Mouse (Mus musculus): ENCODE measurements at regions not wholly inside any gene's neighbourhood (a gene's known extent, or its start where the extent isn't known, plus 50 kb on each side); places are given as distances from the start of the nearest gene placed in this dataset.

DNA sequence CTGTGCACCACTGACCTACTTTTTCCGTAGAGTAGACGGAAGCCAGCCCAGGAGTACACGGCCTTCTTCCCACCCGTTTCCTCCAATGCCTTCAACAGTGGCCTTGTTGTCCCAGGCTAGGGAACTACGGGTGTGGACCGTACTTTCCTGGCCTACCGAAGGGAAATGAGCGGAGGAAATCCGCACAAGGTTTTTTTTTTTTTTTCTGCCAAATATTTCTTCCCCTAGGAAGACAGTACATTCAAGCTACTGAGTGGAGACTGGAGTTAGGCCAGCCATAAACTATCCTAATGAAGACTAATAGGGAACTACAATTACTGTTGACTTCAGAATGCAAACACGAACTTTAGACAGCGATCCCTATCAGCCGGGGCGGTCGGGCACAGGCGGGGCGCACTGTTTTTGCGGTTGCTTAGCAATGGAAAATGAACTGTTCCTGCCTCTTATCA, 177.3 kb downstream of the Ttc8 start:
- DNase-seq: no peak

DNA sequence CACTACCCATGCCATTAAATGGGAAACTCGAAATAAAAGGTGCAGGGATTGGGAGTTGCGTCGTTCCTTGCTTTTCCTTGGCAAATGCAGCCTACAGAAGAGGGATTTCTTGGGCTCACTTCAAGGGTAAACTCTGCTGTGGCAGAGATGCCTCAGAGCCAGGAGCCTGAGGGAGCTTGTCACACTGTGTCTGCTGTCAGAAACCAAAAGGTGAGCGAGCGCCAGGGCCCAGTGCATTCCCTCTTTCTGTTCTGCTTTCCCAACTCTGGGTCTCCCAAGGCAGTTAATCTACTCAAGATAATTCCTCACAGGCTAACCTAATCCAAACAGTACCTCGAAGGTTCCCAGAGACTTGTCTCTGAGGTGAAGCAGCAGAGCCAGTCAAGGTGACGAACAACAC, 179.5 kb downstream of the Ttc8 start:
- no peak for DNase-seq

DNA sequence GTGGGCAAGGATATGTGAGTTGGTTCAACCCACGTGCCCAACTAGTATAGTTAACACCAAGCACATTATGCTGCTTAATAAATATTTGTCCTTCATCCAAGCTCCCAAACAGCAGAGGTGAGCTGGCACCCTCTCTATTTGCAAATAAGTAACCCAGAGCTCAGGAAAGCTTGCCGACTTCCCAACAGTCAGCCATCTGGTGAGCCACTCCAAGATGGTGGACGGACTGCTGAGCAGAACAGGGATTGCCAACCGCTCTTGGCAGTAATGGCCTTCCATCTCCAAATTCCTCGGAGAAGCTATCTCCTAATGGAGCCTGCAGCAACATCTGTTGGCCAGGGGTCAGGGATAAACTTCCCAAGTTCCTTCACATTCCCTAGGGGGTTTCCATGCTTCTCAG, 188.2 kb downstream of the Ttc8 start:
- no peak for DNase-seq

DNA sequence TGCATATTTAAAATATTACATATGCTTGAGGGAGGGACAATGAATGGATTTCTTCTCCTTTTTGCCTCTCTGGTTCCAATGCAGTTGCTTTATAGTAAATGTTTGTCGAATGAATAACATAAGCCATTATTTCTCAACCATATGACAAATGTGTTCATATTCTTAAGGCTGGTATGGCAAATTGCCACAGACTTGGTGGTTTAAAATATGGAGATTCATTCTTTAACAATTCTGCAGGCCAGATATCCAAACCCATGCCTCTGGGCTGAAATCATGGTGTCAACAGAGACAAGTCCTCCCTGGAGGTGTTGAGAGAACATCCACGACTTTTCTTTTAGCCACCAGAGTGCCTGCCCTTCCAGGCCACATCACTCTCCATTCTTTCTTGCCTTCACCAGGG, 193.4 kb downstream of the Ttc8 start:
- DNase-seq: no peak

DNA sequence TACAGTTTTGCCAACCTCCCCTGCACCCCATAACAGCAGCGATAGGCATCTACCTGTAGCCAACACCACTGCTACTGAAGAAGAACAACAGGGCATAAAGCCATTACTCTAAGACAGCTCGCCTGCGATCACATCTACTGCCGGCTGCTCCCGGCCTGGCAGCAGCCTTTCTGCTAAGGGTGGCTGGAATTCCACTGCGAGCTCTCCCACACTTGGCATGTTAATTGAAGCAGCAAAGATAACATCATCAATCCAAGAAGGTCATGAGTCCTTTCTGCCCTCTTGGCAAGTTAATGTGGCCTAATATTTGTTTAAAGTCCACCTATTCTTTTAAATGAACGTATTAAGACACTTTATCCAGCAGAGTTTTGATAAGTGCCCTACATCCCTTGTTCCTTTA, 196.1 kb downstream of the Ttc8 start:
- DNase-seq: no peak

DNA sequence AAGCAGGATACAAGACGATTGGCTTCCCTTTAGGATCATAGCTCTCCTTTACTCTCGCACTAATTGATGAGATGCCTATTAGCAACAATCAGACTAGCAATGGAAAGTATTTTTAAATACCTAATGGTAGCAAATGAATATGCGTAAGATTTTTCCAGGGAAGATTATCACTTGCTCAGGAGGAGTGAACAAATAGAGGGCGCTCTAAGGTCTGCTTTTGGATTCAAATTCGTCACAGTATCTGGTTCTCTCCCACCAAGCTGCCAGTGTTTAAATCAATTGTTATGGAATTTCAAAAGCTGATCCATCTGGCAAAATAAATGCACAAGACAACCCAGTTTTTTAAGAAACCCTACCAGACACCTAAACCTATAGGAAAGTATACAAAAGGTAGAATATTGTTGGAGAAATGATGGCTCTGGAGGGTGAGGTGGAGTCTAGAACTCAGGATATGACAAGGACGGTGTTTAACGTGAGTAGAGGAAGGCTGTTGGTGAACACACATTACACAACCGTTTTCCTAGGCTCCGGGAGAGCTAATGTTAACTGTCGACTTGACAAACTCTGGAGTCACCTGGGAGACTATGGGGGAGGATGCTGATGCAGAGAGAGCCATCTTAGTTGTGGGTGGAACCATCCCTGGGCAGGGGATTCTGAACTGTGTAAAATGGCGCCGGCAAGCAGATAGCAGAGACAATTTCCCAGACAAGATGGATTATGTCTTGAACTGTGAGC, 198.2 kb downstream of the Ttc8 start:
- no peak for DNase-seq

DNA sequence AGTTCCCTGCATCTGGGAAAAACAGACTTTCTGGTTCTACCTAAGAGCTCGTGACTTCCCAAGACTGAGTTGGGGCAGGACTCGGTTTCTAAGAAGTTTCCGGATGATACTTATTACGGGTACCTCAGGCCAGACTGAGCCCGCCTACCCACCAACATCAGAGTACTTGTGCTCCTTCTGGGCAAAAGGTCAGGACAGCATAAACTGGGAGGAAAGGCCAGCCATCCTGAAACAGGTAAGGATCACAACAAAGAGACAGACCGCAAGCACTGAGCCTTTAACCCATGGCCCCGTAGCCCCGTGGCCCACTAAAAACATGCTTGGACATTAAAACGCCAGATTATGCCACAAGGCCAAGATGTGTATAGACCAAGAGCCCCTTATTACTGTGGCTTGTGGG, 199.6 kb downstream of the Ttc8 start:
- no peak for DNase-seq

DNA sequence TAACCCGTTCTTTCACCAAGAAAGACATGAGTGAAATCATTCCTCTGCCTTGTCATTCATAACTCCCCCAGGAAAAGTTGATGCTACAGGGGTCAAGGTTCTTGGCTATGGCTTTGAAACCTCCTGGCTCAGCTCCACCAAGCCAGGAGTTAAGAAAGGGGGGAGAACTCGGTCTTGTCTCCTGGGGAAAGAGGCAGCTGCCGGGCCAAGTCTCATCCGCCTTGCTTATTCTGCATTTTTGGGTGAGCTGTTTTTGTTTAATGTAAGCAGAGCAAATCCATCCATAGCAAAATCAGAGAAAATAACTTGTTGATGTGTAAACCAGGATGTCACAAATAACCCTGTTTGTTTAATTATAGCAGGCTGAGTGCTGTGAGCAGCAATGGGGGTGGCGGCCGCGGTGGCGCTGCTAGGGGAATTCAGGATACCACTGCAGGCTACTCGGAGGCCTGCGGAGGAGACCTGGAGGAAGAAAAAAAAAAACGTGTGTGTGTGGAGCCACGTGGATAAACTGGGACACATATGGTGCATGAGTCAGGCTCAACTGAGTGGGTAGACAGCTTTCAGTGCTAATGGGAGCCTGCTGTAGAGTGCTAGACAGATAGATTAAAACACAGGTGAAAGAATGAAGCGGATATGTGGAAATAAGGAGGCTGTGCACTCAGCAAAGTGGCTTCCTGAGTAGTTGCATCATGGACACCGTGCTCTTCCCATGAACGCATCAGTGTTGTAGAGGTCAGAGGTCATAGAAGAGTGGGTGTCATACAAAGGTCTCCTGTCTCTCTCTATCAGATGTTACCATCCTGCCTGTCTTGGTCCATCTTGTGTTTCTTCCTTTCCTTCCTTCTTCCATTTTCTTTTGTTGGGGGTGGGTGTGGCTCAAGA, 203.5 kb downstream of the Ttc8 start:
- DNase-seq: peak; percentile 52 to 60

DNA sequence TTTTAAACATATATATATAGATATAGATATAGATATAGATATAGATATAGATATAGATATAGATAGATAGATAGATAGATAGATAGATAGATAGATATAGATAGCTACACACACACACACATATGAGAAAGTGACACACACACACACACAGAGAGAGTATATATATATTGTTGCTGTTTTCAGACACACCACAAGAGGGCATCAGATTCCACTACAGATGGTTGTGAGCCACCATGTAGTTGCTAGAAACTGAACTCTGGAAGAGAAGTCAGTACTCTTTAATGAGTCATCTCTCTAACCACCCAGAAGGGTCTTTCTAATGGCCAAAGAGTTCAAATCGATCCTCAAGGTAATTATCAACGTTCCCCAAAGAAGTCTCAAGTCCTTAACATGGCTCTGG, 205.8 kb downstream of the Ttc8 start:
- no peak for DNase-seq
